Mouse (Mus musculus) erythroblast, adult 5-6 weeks (primary cell): ENCODE results near the gene Mlip. TPM values are rescaled to one million over a fixed set of nuclear protein-coding genes. Genes with fewer than 3 reads are reported as not detected.
"Not testable (repeated sequence)": the region's sequence is repeated elsewhere in the genome, so short reads cannot be mapped to it uniquely, and the experiment has no call there.

Experiments used
- ATAC-seq: replicated peaks from 2 replicates; pipeline ENCODE4 v1.8.0; 2016; ENCODE audit warnings: moderate number of reproducible peaks, mild to moderate bottlenecking, moderate TSS enrichment, inconsistent platforms; ENCODE audit not compliant: poor library complexity, low FRiP score, severe bottlenecking
- total RNA-seq, 2 experiments: library from RNA; stranded (forward) in 1 of 2; stranded (reverse) in 1 of 2; fragments of 150-400 nt in 1 of 2; fragments of 200-764, 138-1000 nt in 1 of 2; gene quantifications; 2 replicates each; pipeline versions ENCODE4 v1.2.3 to v1.2.4; 2015 to 2017; ENCODE audit warnings: low replicate concordance in 2 of 2

The Mlip gene
- total RNA-seq (2015; ENCODE audit: low replicate concordance) (not detected in 2 replicates), total RNA-seq (2017; ENCODE audit: low replicate concordance) (not detected in 2 replicates)

DNA sequence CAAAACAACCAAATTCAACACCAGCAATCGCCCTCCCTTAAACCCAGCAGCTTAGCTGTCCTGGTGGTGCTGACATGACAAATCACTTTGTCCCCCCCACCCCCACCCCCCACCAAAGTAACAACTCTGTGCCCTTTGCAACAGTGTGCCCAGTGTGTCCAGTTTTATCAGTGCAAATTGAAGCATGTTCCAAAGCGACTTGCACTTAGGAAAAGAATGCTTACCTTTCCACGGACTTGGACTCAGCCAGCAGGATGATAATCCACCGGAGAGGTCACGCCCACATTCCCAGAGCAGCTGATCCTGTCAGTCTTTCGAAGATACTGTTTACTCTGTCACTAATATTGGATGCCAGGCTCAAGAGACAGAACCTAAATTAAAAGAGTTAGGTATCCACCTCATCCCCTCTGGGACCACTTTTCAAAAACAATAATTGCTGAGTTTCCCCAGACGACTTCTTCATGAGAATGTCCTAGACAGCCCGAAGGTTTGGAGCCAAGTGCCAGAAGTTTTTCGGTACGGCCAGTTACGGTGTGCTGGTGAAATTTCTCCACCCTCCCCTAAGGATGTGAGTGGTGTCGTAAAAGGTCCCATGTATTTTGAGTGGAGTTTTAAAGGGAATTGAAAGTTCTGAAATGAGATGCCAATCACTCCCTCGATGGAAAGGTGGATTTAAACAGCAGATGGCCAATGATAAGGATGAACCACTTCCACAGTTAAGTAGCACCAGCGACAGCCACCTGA lies at the start of gene Mlip:
TSS of gene Mlip (minus strand) at position 538 of the 744 bp plus-strand sequence.
- ATAC-seq: no peak

DNA sequence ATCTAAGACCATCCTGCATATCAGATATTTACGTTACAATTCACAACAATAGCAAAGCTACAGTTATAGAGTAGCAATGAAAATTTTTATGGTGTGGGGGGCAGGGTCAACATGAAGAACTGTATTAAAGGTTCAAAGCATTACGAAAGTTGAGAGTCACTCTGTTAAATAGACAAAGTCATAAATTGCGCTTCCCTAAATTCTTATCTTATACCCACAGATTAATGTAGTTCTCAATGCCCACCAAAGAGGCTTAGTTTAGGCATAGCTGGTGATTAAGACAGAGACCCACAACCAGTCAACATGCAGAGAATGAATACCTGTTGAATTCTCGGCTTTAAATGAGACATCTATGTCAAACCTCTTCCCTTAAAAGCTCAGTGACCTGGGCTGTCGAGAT lies 47.0 kb upstream of the Mlip start:
- no peak for ATAC-seq

DNA sequence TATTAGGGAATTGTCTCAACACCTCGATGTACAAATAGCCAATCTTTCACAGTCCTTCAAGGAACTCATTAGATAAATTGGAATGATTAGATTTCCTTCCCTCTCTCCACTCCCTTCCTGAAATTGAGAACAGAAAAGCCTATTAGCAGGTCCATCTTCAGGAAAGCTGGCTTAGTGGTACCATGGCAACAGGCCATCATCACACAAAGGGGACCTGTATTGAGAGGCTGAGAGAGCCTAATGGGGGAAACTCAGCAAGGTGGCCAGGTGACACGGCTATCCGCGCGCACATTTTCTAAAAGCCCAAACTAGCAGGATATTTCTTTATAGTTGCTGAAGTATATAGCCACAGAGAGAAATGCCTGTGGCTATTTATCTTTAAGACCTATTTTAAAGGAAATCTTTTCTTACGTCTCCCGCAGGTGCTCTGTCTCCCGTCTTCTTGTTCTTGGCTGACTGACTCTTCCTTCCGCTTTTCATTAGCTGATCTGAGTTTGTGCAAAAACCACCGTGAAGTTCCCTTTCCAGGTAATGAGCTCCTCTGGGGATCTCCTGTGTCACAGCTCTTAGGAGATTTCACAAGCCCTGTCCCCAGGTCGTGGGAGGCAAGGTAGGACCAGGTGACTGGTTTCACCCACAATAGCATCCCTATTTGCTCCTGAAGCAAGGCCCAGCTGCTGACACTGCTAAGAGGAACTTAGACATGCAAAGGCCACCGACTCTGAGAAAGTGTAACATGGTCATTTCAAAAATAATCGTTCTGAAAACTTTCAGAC lies 46.3 kb upstream of the Mlip start:
- no peak for ATAC-seq

GRCm38 (mm10) chr9:77397027-77397426 lies 44.3 kb upstream of the Mlip start:
- ATAC-seq: no peak

GRCm38 (mm10) chr9:77391248-77391647 lies 38.5 kb upstream of the Mlip start:
- ATAC-seq: no peak

GRCm38 (mm10) chr9:77388956-77389355 lies 36.2 kb upstream of the Mlip start:
- ATAC-seq: no peak

GRCm38 (mm10) chr9:77386751-77387150 lies 34.0 kb upstream of the Mlip start:
- ATAC-seq: no peak

GRCm38 (mm10) chr9:77385611-77386010 lies 32.8 kb upstream of the Mlip start:
- ATAC-seq: no peak

GRCm38 (mm10) chr9:77384651-77385050 lies 31.9 kb upstream of the Mlip start:
- no peak for ATAC-seq

DNA sequence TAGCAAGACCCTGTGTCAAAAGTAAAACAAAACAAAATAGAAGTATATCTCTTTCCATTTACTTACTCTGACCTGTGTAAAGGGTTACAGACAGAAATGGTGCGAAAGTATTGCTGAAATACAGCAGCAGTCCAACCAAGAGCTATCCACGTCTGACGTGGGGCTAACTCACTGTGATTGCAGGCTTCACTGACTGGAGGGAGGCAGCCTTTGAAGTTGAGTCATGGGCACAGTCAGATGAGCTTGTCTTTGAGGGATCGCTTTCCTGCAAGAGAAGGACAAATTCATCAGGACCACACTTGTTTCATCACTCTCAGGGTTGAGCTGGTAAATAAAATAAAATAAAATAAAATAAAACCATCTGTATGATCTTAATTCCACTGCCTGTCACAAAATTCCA lies 31.2 kb upstream of the Mlip start:
- ATAC-seq: no peak

- ATAC-seq: no peak
Measured at GRCm38 (mm10) chr9:77382514-77382913, 29.7 kb upstream of the Mlip start.

DNA sequence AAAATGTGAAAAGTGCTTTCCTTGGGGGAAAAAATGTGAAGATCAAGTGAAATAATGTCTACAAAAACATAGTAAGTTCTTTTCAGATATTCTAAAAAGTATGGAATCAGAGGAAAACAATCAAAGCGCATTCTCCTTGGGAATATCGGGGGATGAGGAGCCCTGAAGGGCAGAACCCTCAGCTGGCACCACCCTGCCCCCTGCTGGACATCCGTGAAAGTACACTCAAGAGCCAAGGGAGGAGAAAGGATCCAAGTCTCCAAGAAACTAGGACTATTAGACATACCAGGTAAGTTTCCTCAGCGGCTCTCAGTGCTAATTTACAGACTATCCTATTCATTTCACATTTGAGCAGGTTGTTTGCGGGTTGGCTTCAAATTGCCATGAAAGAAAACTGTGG lies 28.8 kb upstream of the Mlip start:
- ATAC-seq: 0 out of 2 replicates have a peak, but pooled peaks have one; percentile 67

GRCm38 (mm10) chr9:77379625-77380024 lies 26.9 kb upstream of the Mlip start:
- no peak for ATAC-seq

- ATAC-seq: no peak
Measured at GRCm38 (mm10) chr9:77377696-77378095, 24.9 kb upstream of the Mlip start.

GRCm38 (mm10) chr9:77377082-77377481 lies 24.3 kb upstream of the Mlip start:
- no peak for ATAC-seq

GRCm38 (mm10) chr9:77376561-77376960 lies 23.8 kb upstream of the Mlip start:
- no peak for ATAC-seq

DNA sequence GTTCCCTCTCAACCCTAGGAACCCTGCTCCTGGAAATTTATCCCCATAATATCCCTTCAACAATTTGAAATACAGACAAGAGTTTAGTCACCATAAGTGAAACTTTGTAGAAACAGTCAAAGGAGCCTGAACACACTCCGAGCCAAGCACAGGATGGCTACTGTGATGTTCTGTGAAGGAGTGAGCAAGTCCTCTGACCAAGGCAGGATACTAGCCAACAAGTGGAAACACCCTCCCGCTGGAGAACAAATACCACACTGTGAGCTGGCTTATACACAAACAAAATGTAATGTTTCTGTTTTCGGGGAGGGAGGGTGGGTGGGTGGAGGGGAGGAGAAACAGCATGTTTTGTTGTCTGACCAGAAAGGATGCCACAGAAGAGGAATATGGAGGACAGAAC lies 17.9 kb upstream of the Mlip start:
- no peak for ATAC-seq

DNA sequence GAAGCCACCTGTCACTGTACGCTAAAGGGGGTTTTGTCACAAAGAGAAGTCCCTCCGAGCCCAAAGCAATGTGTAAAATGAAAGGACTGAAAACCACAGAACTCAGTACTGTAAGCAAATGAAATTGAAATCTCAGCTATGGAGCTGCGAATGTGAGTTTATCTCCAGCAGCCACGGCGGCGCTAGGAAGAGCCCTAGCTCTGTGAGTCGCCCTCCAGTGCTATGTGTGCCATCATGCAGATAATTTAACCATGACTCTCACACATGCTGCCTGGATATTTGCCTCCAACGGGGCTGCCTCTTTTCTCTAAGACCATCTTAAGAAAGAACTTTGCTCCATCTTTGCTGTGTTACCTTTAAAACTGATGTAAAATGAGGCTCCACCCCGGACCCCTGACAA lies 16.5 kb upstream of the Mlip start:
- ATAC-seq: no peak

DNA sequence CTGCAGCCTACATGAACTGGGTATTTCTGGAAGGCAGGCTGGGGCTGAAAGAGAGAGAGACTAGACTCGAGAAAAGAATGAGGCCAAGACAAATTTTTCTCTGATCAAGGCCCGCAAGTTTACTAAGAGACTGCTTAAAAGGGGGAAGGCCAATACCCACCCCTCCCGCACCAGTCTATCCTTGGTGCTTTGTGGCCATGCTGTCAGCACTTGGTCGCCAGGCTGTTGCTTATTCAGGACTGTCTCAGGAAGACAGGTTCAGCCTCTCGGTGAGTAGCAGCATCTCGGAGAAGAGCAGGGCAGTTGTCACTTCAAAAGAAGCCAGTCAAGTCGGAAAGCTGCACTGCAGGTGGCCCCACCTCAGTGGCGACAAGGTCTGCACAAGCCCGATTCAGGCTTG lies 11.9 kb upstream of the Mlip start:
- not testable (repeated sequence) for ATAC-seq

DNA sequence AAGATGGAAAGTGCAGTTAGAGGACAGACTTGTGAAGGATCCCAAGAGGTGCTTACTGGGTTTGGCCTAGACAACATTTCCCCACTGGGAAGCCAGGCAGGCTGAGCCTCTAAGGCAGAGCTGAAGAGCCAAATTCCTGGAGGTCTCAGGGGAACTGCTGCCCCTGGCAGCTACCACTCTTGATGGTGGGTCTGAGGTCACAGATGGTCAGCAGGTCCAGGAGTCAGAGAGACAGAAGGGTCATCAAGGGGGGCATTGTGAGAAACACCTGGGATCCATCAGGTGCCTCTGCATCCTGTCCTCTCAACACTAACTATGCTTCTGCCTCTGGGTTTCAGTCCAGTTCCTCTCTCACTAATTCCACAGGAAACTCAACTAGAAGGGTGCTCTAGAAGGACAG lies 10.1 kb upstream of the Mlip start:
- no peak for ATAC-seq

DNA sequence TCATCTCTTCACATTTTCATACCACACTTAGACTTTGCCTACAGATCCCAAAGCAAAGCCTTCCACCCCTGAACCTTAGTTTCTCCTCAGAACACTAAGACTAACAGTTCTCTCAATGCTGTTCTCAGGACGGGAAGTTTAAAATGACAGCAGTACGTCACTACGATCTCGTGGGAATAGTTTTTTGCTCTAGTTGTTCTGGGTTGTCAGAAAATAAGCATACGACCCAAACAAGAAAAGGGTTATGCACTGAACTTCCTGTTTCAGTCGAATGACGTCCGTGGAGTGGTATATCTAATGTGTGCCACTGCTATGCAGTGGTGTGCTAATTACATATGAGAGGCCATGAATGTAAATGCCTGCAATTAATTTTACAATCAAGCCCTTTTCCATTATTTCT lies 7.9 kb upstream of the Mlip start:
- ATAC-seq: no peak
